Mouse (Mus musculus) lung, postnatal 0 days (tissue): ENCODE data around the gene H2-T23.

ENCODE experiments used
- CTCF ChIP-seq: IDR thresholded peaks from 2 replicates; pipeline ENCODE4 v1.5.1; 2016; ENCODE audit warnings: antibody characterized with exemption, mild to moderate bottlenecking
- EP300 ChIP-seq: IDR thresholded peaks from 2 replicates; pipeline ENCODE4 v1.6.1; 2016; ENCODE audit warnings: antibody characterized with exemption, mild to moderate bottlenecking, control low read depth

DNA sequence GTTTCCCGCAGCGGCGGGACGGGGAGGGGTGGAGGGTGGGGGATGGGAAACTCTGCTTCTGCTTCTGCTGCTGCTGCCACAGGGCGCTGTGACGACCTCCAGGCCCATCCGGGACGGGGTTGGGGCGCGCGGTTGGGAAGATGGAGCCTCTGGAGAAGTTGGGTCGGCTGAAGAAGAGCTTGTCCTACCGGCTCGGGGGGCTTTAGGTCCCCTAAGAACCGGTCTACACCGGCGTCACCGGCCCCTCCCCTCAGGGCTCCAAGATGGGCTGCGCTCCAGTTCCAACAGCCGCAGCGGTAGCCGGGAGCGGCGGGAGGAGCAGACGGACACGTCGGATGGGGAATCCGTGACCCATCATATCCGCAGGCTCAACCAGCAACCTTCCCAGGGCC lies 52.3 kb downstream of the H2-T23 start:
- TF ChIP-seq CTCF (no peak), EP300 (no peak)
